Mouse (Mus musculus) CH12.LX (cell line): ENCODE measurements around the gene Sirt4.

ENCODE experiments used
- CHD1 ChIP-seq: IDR thresholded peaks from 2 replicates; pipeline ENCODE4 v1.6.1; 2012; ENCODE audit warnings: low read depth, low read length, improper control_type of control experiment, inconsistent platforms
- CTCF ChIP-seq, 2 experiments: IDR thresholded peaks in 1 of 2; conservative IDR thresholded peaks in 1 of 2; 2 replicates each; pipeline ENCODE4 v1.5.1; 2011 to 2012; ENCODE audit warnings: low read depth in 2 of 2, low read length in 2 of 2, improper control_type of control experiment in 1 of 2, inconsistent platforms in 1 of 2, mild to moderate bottlenecking in 1 of 2, moderate library complexity in 1 of 2
- IRF4 ChIP-seq: IDR thresholded peaks from 2 replicates; pipeline ENCODE4 v1.6.1; 2014; ENCODE audit warnings: low read depth, mild to moderate bottlenecking, inconsistent platforms, low read length, improper control_type of control experiment
- MAFK ChIP-seq: IDR thresholded peaks from 2 replicates; pipeline ENCODE4 v1.6.1; 2011; ENCODE audit warnings: low read length, improper control_type of control experiment; ENCODE audit not compliant: insufficient replicate concordance
- MAX ChIP-seq: IDR thresholded peaks from 2 replicates; pipeline ENCODE4 v1.6.1; 2011; ENCODE audit warnings: low read length, improper control_type of control experiment
- SIN3A ChIP-seq: IDR thresholded peaks from 2 replicates; pipeline ENCODE4 v1.6.1; 2012; ENCODE audit warnings: low read length, improper control_type of control experiment, inconsistent platforms
- ZMIZ1 ChIP-seq: IDR thresholded peaks from 2 replicates; pipeline ENCODE4 v1.6.1; 2012; ENCODE audit warnings: low read depth, mild to moderate bottlenecking, inconsistent platforms, low read length, improper control_type of control experiment

- no peak for TF ChIP-seq CHD1
- TF ChIP-seq IRF4: no peak
- no peak for TF ChIP-seq CTCF (conservative IDR thresholded peaks at IDR 0.05 in 1 of 2, IDR thresholded peaks at IDR 0.05 in 1 of 2; ENCODE audit: low read depth in 2 of 2, low read length in 2 of 2)
- TF ChIP-seq MAX: no peak
- TF ChIP-seq ZMIZ1: no peak
- TF ChIP-seq SIN3A: no peak
- no peak for TF ChIP-seq MAFK
Measured at GRCm38 (mm10) chr5:115492711-115493335, 8.3 kb upstream of the Sirt4 start.
